Mouse (Mus musculus) splenic B cell, adult 2 months (primary cell): Measurements from ENCODE around the gene Ap2s1.

Experiments used
- DNase-seq: peaks from one replicate; pipeline ENCODE4 v3.0.0-alpha.2; 2011; ENCODE audit warnings: low read depth, low spot score
- H3K27me3 ChIP-seq: 2 replicates; pipeline ENCODE4 v1.6.1; 2012; ENCODE audit warnings: mild to moderate bottlenecking, low read length, moderate library complexity, mixed read lengths; ENCODE audit not compliant: control insufficient read depth, poor library complexity, insufficient read depth, severe bottlenecking
- H3K36me3 ChIP-seq: 2 replicates; pipeline ENCODE4 v1.6.1; 2012; ENCODE audit warnings: mild to moderate bottlenecking, low read length, moderate library complexity, mixed read lengths; ENCODE audit not compliant: control insufficient read depth, poor library complexity, insufficient read depth, severe bottlenecking

Ap2s1 gene

GRCm38 (mm10) chr7:16766443-16766842, 28.2 kb downstream of the Ap2s1 start:
- Histone ChIP-seq H3K27me3 (no peaks in the 10 kb centered on the region), H3K36me3 (no peaks in the 10 kb centered on the region)
- no peak for DNase-seq

GRCm38 (mm10) chr7:16775888-16776287, 37.7 kb downstream of the Ap2s1 start:
- no peak for DNase-seq
- Histone ChIP-seq H3K27me3 (no peaks in the 10 kb centered on the region), H3K36me3 (no peaks in the 10 kb centered on the region)

GRCm38 (mm10) chr7:16780076-16780475, 41.9 kb downstream of the Ap2s1 start:
- H3K27me3 ChIP-seq = no peaks in the 10 kb centered on the region
- no peaks in the 10 kb centered on the region for H3K36me3 ChIP-seq
- DNase-seq = no peak

GRCm38 (mm10) chr7:16780825-16781554, 42.8 kb downstream of the Ap2s1 start, which contains the start of gene Slc1a5:
Gene Slc1a5 (plus strand): TSS chr7:16781340.
- DNase-seq = peak; percentile 98
- H3K27me3 ChIP-seq = no peaks in the 10 kb centered on the region

GRCm38 (mm10) chr7:16781555-16781815, 43.3 kb downstream of the Ap2s1 start:
- DNase-seq = no peak
- Histone ChIP-seq H3K36me3 (peaks cover 1% of the 10 kb centered on the region), H3K27me3 (no peaks in the 10 kb centered on the region)

More at GRCm38 (mm10) chr7:16780825-16781554, 42.8 kb downstream of the Ap2s1 start, which contains the start of gene Slc1a5:
- no peaks in the 10 kb centered on the region for H3K36me3 ChIP-seq

GRCm38 (mm10) chr7:16781816-16782554, 43.8 kb downstream of the Ap2s1 start:
- H3K36me3 ChIP-seq = peaks cover 3% of the 10 kb centered on the region
- DNase-seq = peak; percentile 44
- H3K27me3 ChIP-seq = no peaks in the 10 kb centered on the region

- H3K27me3 ChIP-seq = no peaks in the 10 kb centered on the region
- DNase-seq = peak; percentile 38
- H3K36me3 ChIP-seq = peaks cover 6% of the 10 kb centered on the region
Measured at GRCm38 (mm10) chr7:16782555-16783125, 44.4 kb downstream of the Ap2s1 start.

- Histone ChIP-seq H3K27me3 (no peaks in the 10 kb centered on the region), H3K36me3 (peaks cover 9% of the 10 kb centered on the region)
- DNase-seq = peak; percentile 58
Measured at GRCm38 (mm10) chr7:16783224-16783688, 45.0 kb downstream of the Ap2s1 start.

- peaks cover 9% of the 10 kb centered on the region for H3K36me3 ChIP-seq
- H3K27me3 ChIP-seq = no peaks in the 10 kb centered on the region
- peak; percentile 14 for DNase-seq
Measured at GRCm38 (mm10) chr7:16783758-16784415, 45.7 kb downstream of the Ap2s1 start.

GRCm38 (mm10) chr7:16784498-16784976, 46.3 kb downstream of the Ap2s1 start:
- peaks cover 9% of the 10 kb centered on the region for H3K36me3 ChIP-seq
- DNase-seq = peak; percentile 72
- H3K27me3 ChIP-seq = no peaks in the 10 kb centered on the region

GRCm38 (mm10) chr7:16785541-16786083, 47.4 kb downstream of the Ap2s1 start:
- no peak for DNase-seq
- H3K27me3 ChIP-seq = no peaks in the 10 kb centered on the region
- peaks cover 15% of the 10 kb centered on the region for H3K36me3 ChIP-seq

GRCm38 (mm10) chr7:16792316-16792715, 54.1 kb downstream of the Ap2s1 start:
- peaks cover 25% of the 10 kb centered on the region for H3K36me3 ChIP-seq
- DNase-seq = no peak
- H3K27me3 ChIP-seq = no peaks in the 10 kb centered on the region

- Histone ChIP-seq H3K36me3 (peaks cover 27% of the 10 kb centered on the region), H3K27me3 (no peaks in the 10 kb centered on the region)
- no peak for DNase-seq
Measured at GRCm38 (mm10) chr7:16793010-16793725, 55.0 kb downstream of the Ap2s1 start.

GRCm38 (mm10) chr7:16794886-16795285, 56.7 kb downstream of the Ap2s1 start:
- DNase-seq = no peak
- no peaks in the 10 kb centered on the region for H3K27me3 ChIP-seq
- peaks cover 27% of the 10 kb centered on the region for H3K36me3 ChIP-seq
